Mouse (Mus musculus) embryonic facial prominence, embryonic 11.5 days (tissue): Measurements from ENCODE around the gene Egfem1. TPM values are rescaled to one million over a fixed set of nuclear protein-coding genes. Genes with fewer than 3 reads are reported as not detected.

Source experiments
- ATAC-seq: fragments of 200-750 bp; cut with Nextera tagmentation; replicated peaks from 2 replicates; pipeline ENCODE4 v1.8.0; 2017; ENCODE audit warnings: low read depth; ENCODE audit not compliant: insufficient number of reproducible peaks, low FRiP score, low TSS enrichment
- DNase-seq: peaks from one replicate; pipeline ENCODE4 v3.0.0-alpha.2; 2015; ENCODE audit warnings: low spot score
- H3K27ac ChIP-seq: fragments of 300-500 bp; sonication (generic); replicated peaks from 2 replicates; pipeline ENCODE4 v1.5.1; 2014; ENCODE audit warnings: mild to moderate bottlenecking, low read depth, low read length, control low read depth
- H3K27me3 ChIP-seq: fragments of 300-500 bp; sonication (generic); 2 replicates; pipeline ENCODE4 v1.6.1; 2014; ENCODE audit warnings: mild to moderate bottlenecking, low read length, moderate library complexity, mixed read lengths; ENCODE audit not compliant: control insufficient read depth, insufficient read depth
- H3K36me3 ChIP-seq: fragments of 300-500 bp; sonication (generic); replicated peaks from 2 replicates; pipeline ENCODE4 v1.6.1; 2014; ENCODE audit warnings: low read depth, mild to moderate bottlenecking, low read length, moderate library complexity, mixed read lengths; ENCODE audit not compliant: control insufficient read depth, insufficient read depth
- H3K4me1 ChIP-seq: fragments of 300-500 bp; sonication (generic); 2 replicates; pipeline ENCODE4 v1.6.1; 2014; ENCODE audit warnings: low read length, mixed read lengths; ENCODE audit not compliant: control insufficient read depth, insufficient read depth
- H3K4me2 ChIP-seq: fragments of 300-500 bp; sonication (generic); 2 replicates; pipeline ENCODE4 v1.6.1; 2014; ENCODE audit warnings: low read depth, mild to moderate bottlenecking, control low read depth, low read length, moderate library complexity
- H3K4me3 ChIP-seq: fragments of 300-500 bp; sonication (generic); 2 replicates; pipeline ENCODE4 v1.5.1; 2014; ENCODE audit warnings: low read depth, low read length, control low read depth
- H3K9ac ChIP-seq: fragments of 300-500 bp; sonication (generic); replicated peaks from 2 replicates; pipeline ENCODE4 v1.6.1; 2014; ENCODE audit warnings: mild to moderate bottlenecking, control low read depth, low read length
- H3K9me3 ChIP-seq: fragments of 300-500 bp; sonication (generic); replicated peaks from 2 replicates; pipeline ENCODE4 v1.6.1; 2016; ENCODE audit warnings: mild to moderate bottlenecking, low read length, inconsistent platforms, mixed read lengths; ENCODE audit not compliant: control insufficient read depth
- WGBS: fragments of 180-500 bp; shearing (Covaris S2); extraction: QIAGEN DNeasy Blood & Tissue Kit; methylation state at CpG from one replicate; pipeline ENCODE4 v1.1.7; 2014; 5-methylcytosine and 5-hydroxymethylcytosine counted together
- polyA plus RNA-seq: library from polyadenylated mRNA; unstranded; fragments of >200 nt; fragmentation: Nextera tagmentation; extraction: Ambion mirVana; gene quantifications from 2 replicates; pipeline ENCODE4 v1.2.1, GENCODE M21; 2014

Gene Egfem1
- polyA plus RNA-seq, 1 experiment from 2014 or later, result 5.0 TPM

DNA sequence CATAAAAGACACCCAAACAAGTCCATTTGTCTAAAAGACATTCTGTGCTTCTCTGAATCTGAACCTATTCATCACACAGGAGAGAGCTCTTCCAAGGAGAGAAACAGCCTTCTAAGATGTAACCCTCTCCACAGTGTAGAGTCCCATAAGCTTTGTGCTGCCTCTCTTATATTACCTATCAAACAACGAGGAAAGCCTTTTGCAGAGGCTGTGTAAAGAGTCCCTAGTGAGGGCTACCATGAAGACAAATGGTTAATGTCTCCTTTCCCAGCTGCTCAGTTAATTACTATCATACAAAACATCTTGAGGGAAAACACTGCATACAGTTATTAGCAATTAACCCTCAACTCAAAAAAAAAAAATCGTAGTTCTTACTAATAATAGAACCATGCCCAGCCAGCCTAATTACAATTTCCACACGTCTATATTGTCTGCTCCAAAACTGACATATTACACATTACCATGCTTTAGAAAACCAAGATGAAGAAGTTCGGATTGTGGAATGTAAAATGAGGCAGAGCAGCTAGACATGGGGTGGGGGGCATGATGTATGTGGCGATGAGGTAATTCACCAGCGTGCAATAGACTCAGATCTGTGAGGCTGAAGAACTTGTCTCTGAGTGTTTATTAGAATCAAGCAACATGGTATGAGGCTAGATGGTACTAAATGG is 13.3 kb upstream of the Egfem1 start:
- H3K9me3 ChIP-seq, result no peaks in the 10 kb centered on the region
- no peak overlapping the region for H3K4me3 ChIP-seq
- ATAC-seq (no peak), DNase-seq (no peak)
- H3K4me1 ChIP-seq, result no peaks in the 10 kb centered on the region
- no peaks in the 10 kb centered on the region for H3K36me3 ChIP-seq
- WGBS, result 75% methylated on average over 6 of the region's 6 CpGs
- no peak overlapping the region for H3K4me2 ChIP-seq
- H3K9ac ChIP-seq, result no peak overlapping the region
- H3K27me3 ChIP-seq, result no peaks in the 10 kb centered on the region
- no peak overlapping the region for H3K27ac ChIP-seq

DNA sequence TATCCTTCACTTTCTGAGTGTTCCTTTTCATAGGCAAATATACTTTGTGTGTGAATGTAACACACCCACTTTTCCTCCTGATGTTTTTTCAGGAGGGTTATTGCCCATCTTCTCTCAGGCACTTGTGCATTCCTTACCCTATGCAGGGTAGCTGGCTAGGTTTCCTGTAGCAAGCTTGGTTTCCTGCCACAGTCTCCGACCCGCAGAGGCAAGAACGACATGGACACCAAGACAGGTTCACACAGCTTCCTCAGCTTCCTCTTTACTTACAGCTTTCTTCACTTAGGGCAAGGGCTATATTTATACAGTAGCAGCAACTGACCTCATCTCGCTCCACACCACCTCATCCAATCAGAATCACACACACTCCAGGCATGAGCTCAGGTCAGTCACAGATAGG is 10.5 kb upstream of the Egfem1 start:
- Histone ChIP-seq H3K4me2 (no peak overlapping the region), H3K4me1 (no peaks in the 10 kb centered on the region), H3K4me3 (no peak overlapping the region), H3K36me3 (no peaks in the 10 kb centered on the region), H3K9me3 (no peaks in the 10 kb centered on the region), H3K9ac (no peak overlapping the region), H3K27ac (no peak overlapping the region), H3K27me3 (no peaks in the 10 kb centered on the region)
- WGBS, result 91% methylated on average over 4 of the region's 4 CpGs
- DNase-seq (no peak), ATAC-seq (no peak)

DNA sequence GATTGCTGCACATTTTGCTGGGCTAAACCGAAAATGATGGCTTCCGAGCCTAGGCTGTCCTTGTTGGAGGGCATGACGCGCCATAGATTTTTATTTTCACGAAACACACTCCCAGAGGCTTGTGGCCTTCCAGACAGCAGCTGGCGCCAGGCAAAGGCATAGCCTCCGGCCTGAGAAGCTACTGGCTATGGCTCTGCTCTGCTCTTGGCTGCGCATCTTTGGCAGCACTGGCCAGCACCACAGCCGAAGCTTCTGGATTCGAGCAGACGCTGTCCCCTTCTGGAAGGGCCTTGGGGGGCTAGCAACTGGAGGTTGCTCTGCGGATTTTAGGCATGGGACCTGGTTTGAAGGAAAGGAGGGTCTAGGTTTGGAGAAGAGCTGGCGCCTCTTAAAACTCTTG is 306 bp upstream of the Egfem1 start:
- peaks cover 4% of the 10 kb centered on the region for H3K4me1 ChIP-seq
- H3K27me3 ChIP-seq, result peaks cover 26% of the 10 kb centered on the region
- H3K9ac ChIP-seq, result no peak overlapping the region
- no peak overlapping the region for H3K27ac ChIP-seq
- 15% methylated on average over 13 of the region's 13 CpGs for WGBS
- H3K4me2 ChIP-seq, result peak overlapping the region; percentile 95
- no peaks in the 10 kb centered on the region for H3K36me3 ChIP-seq
- ATAC-seq, result no peak
- DNase-seq, result peak; percentile 16
- 0 out of 2 replicates have a peak overlapping the region, but pooled peaks have one; percentile 11 for H3K4me3 ChIP-seq
- H3K9me3 ChIP-seq, result no peaks in the 10 kb centered on the region

DNA sequence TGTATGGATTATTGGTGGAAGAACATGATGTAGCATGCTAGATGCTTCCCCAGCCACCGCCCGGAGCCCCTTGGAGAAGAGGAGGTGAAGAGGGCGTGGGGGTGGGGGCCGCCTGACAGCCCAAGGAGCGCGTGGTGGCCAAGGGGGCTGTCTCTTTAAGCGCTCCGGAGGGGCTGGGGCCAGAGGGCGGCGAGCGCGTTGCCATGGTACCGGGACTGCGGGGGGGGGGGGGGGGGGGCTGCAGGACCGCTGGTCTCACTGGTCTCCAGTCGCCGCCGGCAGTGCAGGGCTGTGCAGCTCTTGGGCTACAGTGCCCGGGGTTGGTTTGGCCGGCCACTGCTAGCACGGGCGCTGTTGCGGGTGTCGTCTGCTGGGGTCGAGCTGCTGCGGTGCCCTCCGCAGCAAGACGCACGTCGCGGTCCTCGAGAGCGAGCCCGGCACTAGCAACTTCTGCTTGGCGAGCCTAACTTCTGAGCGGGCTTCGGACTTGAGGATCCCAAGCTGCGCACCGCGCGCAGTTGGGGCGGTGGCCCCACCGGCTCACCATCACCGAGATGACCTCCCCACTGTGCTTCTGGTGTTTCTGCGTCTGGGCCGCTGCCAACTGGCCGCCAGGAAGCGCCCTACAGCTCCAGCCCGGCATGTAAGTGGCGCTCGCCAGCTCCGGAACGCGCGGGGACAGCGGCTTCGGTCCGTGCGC is 623 bp downstream of the Egfem1 start:
- H3K4me2 ChIP-seq, result peak overlapping the region; percentile 95
- H3K9ac ChIP-seq, result peak overlapping the region; percentile 44
- no peaks in the 10 kb centered on the region for H3K9me3 ChIP-seq
- peaks cover 26% of the 10 kb centered on the region for H3K27me3 ChIP-seq
- WGBS, result under 1% methylated on average over 50 of the region's 59 CpGs
- DNase-seq (peak; percentile 43), ATAC-seq (peak; percentile 89)
- no peak overlapping the region for H3K27ac ChIP-seq
- H3K4me3 ChIP-seq, result peak overlapping the region; percentile 50
- no peaks in the 10 kb centered on the region for H3K36me3 ChIP-seq
- peaks cover 4% of the 10 kb centered on the region for H3K4me1 ChIP-seq

DNA sequence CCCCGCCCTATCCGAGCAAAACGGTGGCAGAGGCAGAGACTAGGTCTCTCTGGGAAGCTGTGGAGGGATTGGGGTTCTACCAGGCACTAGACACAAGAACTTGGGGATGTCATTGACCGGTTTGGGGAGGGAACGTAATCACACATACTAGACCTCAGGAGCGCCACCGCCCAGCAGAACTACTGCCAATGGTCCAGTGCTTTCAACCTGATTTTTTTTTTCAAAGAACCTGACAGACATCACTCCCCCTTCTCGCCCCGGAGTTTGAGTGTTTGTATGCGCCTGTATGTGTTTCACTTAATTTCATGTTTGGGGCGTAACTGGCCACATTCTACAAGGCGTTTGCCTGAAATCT is 1.1 kb downstream of the Egfem1 start:
- under 1% methylated on average over 12 of the region's 12 CpGs for WGBS
- peaks cover 26% of the 10 kb centered on the region for H3K27me3 ChIP-seq
- H3K9me3 ChIP-seq, result no peaks in the 10 kb centered on the region
- peak; percentile 17 for DNase-seq
- H3K36me3 ChIP-seq, result no peaks in the 10 kb centered on the region
- peak overlapping the region; percentile 95 for H3K4me2 ChIP-seq
- H3K4me3 ChIP-seq, result peak overlapping the region; percentile 50
- no peak overlapping the region for H3K27ac ChIP-seq
- H3K4me1 ChIP-seq, result peaks cover 4% of the 10 kb centered on the region
- H3K9ac ChIP-seq, result peak overlapping the region; percentile 44
- no peak for ATAC-seq

DNA sequence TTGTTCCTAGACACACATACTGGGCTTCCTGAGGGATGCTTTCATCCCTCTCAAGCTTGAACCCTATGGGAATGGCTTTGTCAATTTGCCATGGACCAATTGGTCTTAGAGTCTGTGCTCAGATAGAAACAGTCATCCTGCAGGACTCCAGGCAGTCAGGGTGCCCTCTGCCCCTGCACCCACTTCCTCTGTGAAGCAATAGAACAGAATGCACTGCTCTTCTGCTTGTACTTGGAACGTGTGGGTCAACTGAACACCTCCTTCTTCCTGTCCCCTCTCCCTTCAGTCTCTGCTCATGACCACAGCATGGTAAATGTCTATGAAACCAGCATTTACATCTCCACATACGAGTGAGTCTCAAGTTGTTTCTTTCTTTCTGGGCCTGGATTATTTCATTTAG is 16.6 kb downstream of the Egfem1 start:
- no peaks in the 10 kb centered on the region for H3K4me1 ChIP-seq
- 68% methylated on average over 2 of the region's 2 CpGs for WGBS
- H3K27ac ChIP-seq, result no peak overlapping the region
- H3K9ac ChIP-seq, result no peak overlapping the region
- no peaks in the 10 kb centered on the region for H3K9me3 ChIP-seq
- ATAC-seq (no peak), DNase-seq (no peak)
- no peaks in the 10 kb centered on the region for H3K27me3 ChIP-seq
- H3K4me2 ChIP-seq, result no peak overlapping the region
- no peak overlapping the region for H3K4me3 ChIP-seq
- no peaks in the 10 kb centered on the region for H3K36me3 ChIP-seq

DNA sequence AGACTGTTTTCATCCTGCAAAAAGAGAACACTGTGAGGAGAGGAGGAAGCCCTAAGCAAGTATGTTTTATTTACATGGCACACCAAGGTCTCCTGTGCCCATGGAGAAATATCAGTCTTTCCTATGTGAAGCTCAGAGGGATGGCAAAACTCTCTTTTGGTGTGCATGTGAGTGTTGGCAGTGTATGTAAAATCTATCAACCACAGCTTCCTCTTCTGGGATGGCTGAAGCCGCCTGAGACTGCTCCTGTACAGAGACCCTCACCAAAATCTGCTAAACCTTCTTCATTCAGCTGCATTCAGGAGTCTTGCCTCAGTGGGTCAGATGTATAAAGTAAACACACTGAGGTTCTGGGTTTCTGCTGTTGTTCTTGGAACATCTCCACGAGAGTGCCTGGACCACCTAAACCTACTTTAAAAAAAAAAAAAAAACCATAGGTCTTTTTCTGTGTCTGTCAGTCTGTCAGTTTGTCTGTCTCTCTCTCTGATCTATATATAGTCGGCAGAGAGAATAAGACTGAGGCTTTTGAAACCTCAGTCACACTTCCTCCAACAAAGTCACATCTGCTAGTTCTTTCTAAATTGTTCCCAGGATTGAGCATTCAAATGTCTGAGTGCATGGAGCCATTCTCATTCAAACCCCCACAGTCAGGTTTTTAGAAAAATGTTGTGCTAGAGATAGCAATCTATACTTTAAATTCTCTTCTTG is 24.3 kb downstream of the Egfem1 start:
- H3K27ac ChIP-seq, result no peak overlapping the region
- no peak for DNase-seq
- no peaks in the 10 kb centered on the region for H3K9me3 ChIP-seq
- H3K36me3 ChIP-seq, result no peaks in the 10 kb centered on the region
- no peak overlapping the region for H3K4me3 ChIP-seq
- no peaks in the 10 kb centered on the region for H3K4me1 ChIP-seq
- H3K4me2 ChIP-seq, result no peak overlapping the region
- no peak for ATAC-seq
- WGBS, result 81% methylated on average over 3 of the region's 3 CpGs
- H3K27me3 ChIP-seq, result no peaks in the 10 kb centered on the region
- H3K9ac ChIP-seq, result no peak overlapping the region

DNA sequence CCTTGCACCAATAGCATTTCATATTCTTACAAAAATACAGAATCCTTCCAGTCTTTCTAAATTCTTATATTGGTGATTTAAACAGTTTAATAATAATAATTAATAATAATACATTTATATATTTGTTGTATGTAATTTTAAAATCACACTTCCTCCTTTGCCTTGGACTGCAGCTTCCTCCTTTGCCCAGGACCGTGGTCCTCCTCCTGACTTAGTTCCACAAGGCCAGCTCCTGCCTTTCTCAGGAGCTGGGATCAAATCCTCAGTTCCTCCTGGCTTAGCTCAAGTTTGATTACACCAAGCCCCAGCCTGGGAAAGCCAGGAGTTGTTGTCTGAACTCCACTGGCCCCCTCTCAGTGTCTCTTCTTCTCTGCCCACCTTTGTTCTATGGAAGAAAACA is 25.3 kb downstream of the Egfem1 start:
- Histone ChIP-seq H3K4me1 (no peaks in the 10 kb centered on the region), H3K4me3 (no peak overlapping the region), H3K27ac (no peak overlapping the region), H3K9ac (no peak overlapping the region), H3K27me3 (no peaks in the 10 kb centered on the region), H3K36me3 (no peaks in the 10 kb centered on the region), H3K4me2 (no peak overlapping the region), H3K9me3 (no peaks in the 10 kb centered on the region)
- ATAC-seq (no peak), DNase-seq (no peak)
- WGBS, result 83% methylated on average over 1 of the region's 1 CpGs
